21 mouse cellular contexts compared by ENCODE assay signal in the genomic region with DNA sequence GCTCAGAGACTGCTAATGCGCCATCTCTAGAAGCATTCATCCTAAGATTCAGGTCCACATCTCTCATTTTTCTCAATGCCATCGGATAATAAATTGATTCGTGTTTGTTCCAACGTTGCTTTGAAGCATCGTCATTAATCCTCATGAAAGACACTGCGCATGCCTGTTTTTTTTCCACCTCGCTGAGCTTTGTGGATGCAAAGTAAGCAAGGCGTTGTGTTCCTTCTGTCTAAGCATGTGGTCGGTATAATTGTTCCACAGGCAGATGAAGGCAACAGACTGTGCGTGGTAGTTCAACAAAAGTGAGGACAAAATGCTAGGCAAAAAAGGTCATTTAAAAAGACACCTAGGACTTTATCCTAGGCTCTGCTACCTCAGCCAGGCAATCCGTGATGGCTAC.
DNase-seq lines count a peak whose midpoint lies in the region; ATAC-seq lines count a peak whose summit lies in the region.
"Had no signal": no experiment of that assay in that cellular context is flagged by ENCODE, and none has a peak within 500 bp of the region (broad histone marks: within the 10 kb centered on the region; RNA-seq: fewer than 3 reads in every experiment).

No protein-coding gene starts in this region.

- ATAC-seq in forebrain, embryonic 16.5 days = peak; percentile 66
- no peak for ATAC-seq in forebrain, embryonic 11.5 days (replicated peaks; ENCODE audit: low FRiP score)
- ATAC-seq in midbrain, embryonic 11.5 days (ENCODE audit: low FRiP score) = no peak
- no peak for ATAC-seq in hindbrain, embryonic 14.5 days (ENCODE audit: low FRiP score)
- no peak for ATAC-seq in kidney, embryonic 16.5 days (ENCODE audit: low FRiP score, low TSS enrichment)
- ATAC-seq in intestine, embryonic 16.5 days = no peak
- ATAC-seq: activated CD4-positive, CD25-positive, alpha-beta regulatory T cell, adult 4 months; intestine, postnatal 0 days; midbrain, embryonic 13.5 days had no signal

- H3K9ac ChIP-seq in forebrain, embryonic 16.5 days (replicated peaks; ENCODE audit: low read depth, low read length) = no peak overlapping the region
- H3K9ac ChIP-seq in forebrain, embryonic 11.5 days (ENCODE audit: low read length) = no peak overlapping the region
- H3K9ac ChIP-seq in midbrain, embryonic 11.5 days (ENCODE audit: low read length) = no peak overlapping the region
- H3K9ac ChIP-seq in hindbrain, embryonic 14.5 days = no peak overlapping the region
- H3K9ac ChIP-seq in kidney, embryonic 16.5 days (replicated peaks; ENCODE audit: low read length) = no peak overlapping the region
- no peak overlapping the region for H3K9ac ChIP-seq in intestine, embryonic 16.5 days (ENCODE audit: low read depth, low read length)
- H3K9ac ChIP-seq: kidney, embryonic 15.5 days; liver, embryonic 14.5 days; midbrain, embryonic 13.5 days had no signal

- H3K36me3 ChIP-seq in forebrain, embryonic 16.5 days (ENCODE audit: control insufficient read depth, insufficient read depth) = no peaks in the 10 kb centered on the region
- no peaks in the 10 kb centered on the region for H3K36me3 ChIP-seq in forebrain, embryonic 11.5 days (ENCODE audit: control insufficient read depth, insufficient read depth, low read length)
- no peaks in the 10 kb centered on the region for H3K36me3 ChIP-seq in midbrain, embryonic 11.5 days (ENCODE audit: control insufficient read depth, insufficient read depth, low read length)
- H3K36me3 ChIP-seq in midbrain, embryonic 10.5 days = no peaks in the 10 kb centered on the region
- H3K36me3 ChIP-seq in hindbrain, embryonic 14.5 days (replicated peaks; ENCODE audit: control insufficient read depth, insufficient read depth) = no peaks in the 10 kb centered on the region
- no peaks in the 10 kb centered on the region for H3K36me3 ChIP-seq in kidney, embryonic 16.5 days (ENCODE audit: insufficient read depth, low read length)
- H3K36me3 ChIP-seq in intestine, embryonic 16.5 days (ENCODE audit: control insufficient read depth, insufficient read depth, low read length) = no peaks in the 10 kb centered on the region
- H3K36me3 ChIP-seq: G1E; kidney, embryonic 15.5 days; midbrain, embryonic 13.5 days had no signal

- H3K27ac ChIP-seq in forebrain, embryonic 16.5 days (ENCODE audit: low read length) = peak overlapping the region; percentile 54
- no peak overlapping the region for H3K27ac ChIP-seq in forebrain, embryonic 11.5 days (ENCODE audit: low read depth, low read length)
- no peak overlapping the region for H3K27ac ChIP-seq in midbrain, embryonic 11.5 days (ENCODE audit: low read depth, low read length)
- H3K27ac ChIP-seq in midbrain, embryonic 10.5 days (replicated peaks) = no peak overlapping the region
- peak overlapping the region; percentile 28; the same call in 1 of the 2 replicates for H3K27ac ChIP-seq in hindbrain, embryonic 14.5 days
- no peak overlapping the region for H3K27ac ChIP-seq in kidney, embryonic 16.5 days (ENCODE audit: low read length)
- H3K27ac ChIP-seq in intestine, embryonic 16.5 days (ENCODE audit: low read length) = no peak overlapping the region
- H3K27ac ChIP-seq: heart, adult 2 months; kidney, embryonic 15.5 days; liver, embryonic 14.5 days; macrophage; midbrain, embryonic 13.5 days had no signal

- H3K4me2 ChIP-seq in forebrain, embryonic 16.5 days (ENCODE audit: low read length) = no peak overlapping the region
- H3K4me2 ChIP-seq in forebrain, embryonic 11.5 days (ENCODE audit: low read depth, low read length, severe bottlenecking) = no peak overlapping the region
- no peak overlapping the region for H3K4me2 ChIP-seq in midbrain, embryonic 11.5 days
- peak overlapping the region; percentile 24; the same call in 1 of the 2 replicates for H3K4me2 ChIP-seq in hindbrain, embryonic 14.5 days (replicated peaks)
- no peak overlapping the region for H3K4me2 ChIP-seq in kidney, embryonic 16.5 days (replicated peaks; ENCODE audit: low read depth, low read length)
- no peak overlapping the region for H3K4me2 ChIP-seq in intestine, embryonic 16.5 days (ENCODE audit: low read depth, low read length)
- H3K4me2 ChIP-seq: kidney, embryonic 15.5 days; midbrain, embryonic 13.5 days had no signal

- no peak overlapping the region for H3K4me3 ChIP-seq in forebrain, embryonic 16.5 days (replicated peaks; ENCODE audit: low read length)
- H3K4me3 ChIP-seq in forebrain, embryonic 11.5 days (ENCODE audit: low read depth, low read length) = no peak overlapping the region
- no peak overlapping the region for H3K4me3 ChIP-seq in midbrain, embryonic 11.5 days (ENCODE audit: low read depth, low read length)
- H3K4me3 ChIP-seq in midbrain, embryonic 10.5 days = no peak overlapping the region
- H3K4me3 ChIP-seq in hindbrain, embryonic 14.5 days (replicated peaks; ENCODE audit: low read length) = no peak overlapping the region
- H3K4me3 ChIP-seq in kidney, embryonic 16.5 days (ENCODE audit: low read length) = no peak overlapping the region
- H3K4me3 ChIP-seq in intestine, embryonic 16.5 days (ENCODE audit: low read length) = no peak overlapping the region
- H3K4me3 ChIP-seq: heart, adult 2 months; kidney, embryonic 15.5 days; midbrain, embryonic 13.5 days; myocyte had no signal

- no peaks in the 10 kb centered on the region for H3K27me3 ChIP-seq in forebrain, embryonic 16.5 days (replicated peaks; ENCODE audit: control insufficient read depth, insufficient read depth, low read length)
- no peaks in the 10 kb centered on the region for H3K27me3 ChIP-seq in forebrain, embryonic 11.5 days (ENCODE audit: control insufficient read depth, insufficient read depth, low read length)
- H3K27me3 ChIP-seq in midbrain, embryonic 11.5 days (ENCODE audit: control insufficient read depth, insufficient read depth, low read length) = no peaks in the 10 kb centered on the region
- H3K27me3 ChIP-seq in midbrain, embryonic 10.5 days (ENCODE audit: low read depth, poor library complexity, severe bottlenecking) = no peaks in the 10 kb centered on the region
- no peaks in the 10 kb centered on the region for H3K27me3 ChIP-seq in hindbrain, embryonic 14.5 days (ENCODE audit: control insufficient read depth, insufficient read depth, low read length)
- no peaks in the 10 kb centered on the region for H3K27me3 ChIP-seq in kidney, embryonic 16.5 days (ENCODE audit: insufficient read depth, low read length)
- H3K27me3 ChIP-seq in intestine, embryonic 16.5 days (replicated peaks; ENCODE audit: control insufficient read depth, insufficient read depth, low read length) = no peaks in the 10 kb centered on the region
- H3K27me3 ChIP-seq: kidney, embryonic 15.5 days; midbrain, embryonic 13.5 days had no signal

- H3K4me1 ChIP-seq in forebrain, embryonic 16.5 days (replicated peaks; ENCODE audit: control insufficient read depth, insufficient read depth, low read length) = peaks cover 10% of the 10 kb centered on the region
- H3K4me1 ChIP-seq in forebrain, embryonic 11.5 days (replicated peaks; ENCODE audit: control insufficient read depth, insufficient read depth, low read length) = 0 out of 2 replicates have a peak, but pooled peaks cover 2% of the 10 kb centered on the region
- no peaks in the 10 kb centered on the region for H3K4me1 ChIP-seq in midbrain, embryonic 11.5 days (ENCODE audit: control insufficient read depth, insufficient read depth, low read length)
- peaks cover 16% of the 10 kb centered on the region for H3K4me1 ChIP-seq in midbrain, embryonic 10.5 days
- H3K4me1 ChIP-seq in hindbrain, embryonic 14.5 days (replicated peaks; ENCODE audit: control insufficient read depth, insufficient read depth, low read length) = 0 out of 2 replicates have a peak, but pooled peaks cover 5% of the 10 kb centered on the region
- peaks cover 14% of the 10 kb centered on the region for H3K4me1 ChIP-seq in kidney, embryonic 16.5 days (ENCODE audit: insufficient read depth, low read length)
- peaks cover 18% of the 10 kb centered on the region for H3K4me1 ChIP-seq in intestine, embryonic 16.5 days (ENCODE audit: control insufficient read depth, insufficient read depth, low read length)

- no peaks in the 10 kb centered on the region for H3K9me3 ChIP-seq in forebrain, embryonic 16.5 days (ENCODE audit: control insufficient read depth, low read length)
- no peaks in the 10 kb centered on the region for H3K9me3 ChIP-seq in forebrain, embryonic 11.5 days (ENCODE audit: control insufficient read depth, low read length)
- no peaks in the 10 kb centered on the region for H3K9me3 ChIP-seq in midbrain, embryonic 11.5 days (ENCODE audit: control insufficient read depth, low read length)
- H3K9me3 ChIP-seq in midbrain, embryonic 10.5 days (replicated peaks) = no peaks in the 10 kb centered on the region
- H3K9me3 ChIP-seq in hindbrain, embryonic 14.5 days (ENCODE audit: control insufficient read depth, low read length) = no peaks in the 10 kb centered on the region
- no peaks in the 10 kb centered on the region for H3K9me3 ChIP-seq in kidney, embryonic 16.5 days (ENCODE audit: low read length)
- no peaks in the 10 kb centered on the region for H3K9me3 ChIP-seq in intestine, embryonic 16.5 days (ENCODE audit: control insufficient read depth, low read length)
- H3K9me3 ChIP-seq: G1E; kidney, embryonic 15.5 days; midbrain, embryonic 13.5 days had no signal

- WGBS in forebrain, embryonic 16.5 days = 41% methylated on average over 11 of the region's 11 CpGs
- 71% methylated on average over 11 of the region's 11 CpGs for WGBS in forebrain, embryonic 11.5 days
- 84% methylated on average over 11 of the region's 11 CpGs for WGBS in midbrain, embryonic 11.5 days
- 89% methylated on average over 11 of the region's 11 CpGs for WGBS in midbrain, embryonic 10.5 days
- 47% methylated on average over 11 of the region's 11 CpGs for WGBS in hindbrain, embryonic 14.5 days
- WGBS in kidney, embryonic 16.5 days = 82% methylated on average over 11 of the region's 11 CpGs
- WGBS in intestine, embryonic 16.5 days = 82% methylated on average over 11 of the region's 11 CpGs

- DNase-seq in forebrain, embryonic 11.5 days (ENCODE audit: low spot score) = no peak
- DNase-seq in midbrain, embryonic 11.5 days (ENCODE audit: low spot score, missing footprints) = peak; percentile 80
- no peak for DNase-seq in midbrain, embryonic 10.5 days (ENCODE audit: low spot score)
- DNase-seq in hindbrain, embryonic 14.5 days (ENCODE audit: low spot score) = no peak
- DNase-seq in layer of hippocampus, adult 9-11 months = peak; percentile 88
- DNase-seq: adrenal gland, postnatal 10 days; cerebellum, adult 18-20 months; cerebellum, postnatal 36 days; heart, adult 2 months; heart, postnatal 36 days had no signal

Comparison
In these comparisons a context has a peak if more than half of its experiments do, and no peak if none do; other contexts are left out.
1. H3K27ac ChIP-seq: peak in forebrain, embryonic 16.5 days (single experiment) and hindbrain, embryonic 14.5 days (single experiment); none in forebrain, embryonic 11.5 days (single experiment), midbrain, embryonic 11.5 days (single experiment), midbrain, embryonic 10.5 days (single experiment), kidney, embryonic 16.5 days (single experiment) and intestine, embryonic 16.5 days (single experiment).
2. DNase-seq: peak in midbrain, embryonic 11.5 days (single experiment) and layer of hippocampus, adult 9-11 months (single experiment); none in forebrain, embryonic 11.5 days (single experiment), midbrain, embryonic 10.5 days (single experiment) and hindbrain, embryonic 14.5 days (single experiment).